12 mouse cellular contexts compared by ENCODE assay signal in the genomic region with DNA sequence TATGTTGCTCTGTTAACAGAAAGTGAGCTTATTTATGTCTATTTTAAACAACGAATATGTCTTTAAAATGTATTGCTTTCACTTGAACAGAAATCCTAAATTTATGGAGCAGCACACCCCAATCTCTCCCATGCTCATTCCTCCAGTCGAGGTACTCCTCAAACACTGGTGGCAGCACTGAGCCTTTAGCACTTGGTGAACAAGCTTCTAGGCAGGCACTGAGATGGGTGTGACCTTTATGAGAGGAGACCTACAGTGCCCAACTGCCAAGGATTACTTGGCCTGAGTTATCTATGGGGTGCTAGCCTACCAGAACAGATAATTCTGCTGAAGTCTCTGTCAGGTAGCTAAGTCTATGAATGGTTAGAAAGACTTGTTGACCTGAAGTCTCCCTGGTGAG. TPM values are rescaled to one million over a fixed set of nuclear protein-coding genes. Genes with fewer than 3 reads are reported as not detected.
A peak's percentile ranks its signal among the peaks of the same experiment; 100 is the strongest.
DNase-seq lines count a peak whose midpoint lies in the region; ATAC-seq lines count a peak whose summit lies in the region.
"Had no signal": no experiment of that assay in that cellular context is flagged by ENCODE, and none has a peak within 500 bp of the region (broad histone marks: within the 10 kb centered on the region; RNA-seq: fewer than 3 reads in every experiment).

No protein-coding gene starts in this region.

- H3K4me1 ChIP-seq in limb, embryonic 13.5 days = peaks cover 27% of the 10 kb centered on the region
- H3K4me1 ChIP-seq in limb, embryonic 10.5 days = peaks cover 5% of the 10 kb centered on the region
- H3K4me1 ChIP-seq in liver, embryonic 16.5 days (ENCODE audit: control insufficient read depth, low read depth, low read length) = peaks cover 10% of the 10 kb centered on the region

- 0 out of 2 replicates have a peak overlapping the region, but pooled peaks have one; percentile 4 for H3K27ac ChIP-seq in limb, embryonic 13.5 days
- H3K27ac ChIP-seq in limb, embryonic 10.5 days = no peak overlapping the region
- H3K27ac ChIP-seq in liver, embryonic 16.5 days (ENCODE audit: low read length) = no peak overlapping the region
- H3K27ac ChIP-seq: embryonic facial prominence, embryonic 10.5 days; heart, embryonic 13.5 days; midbrain, embryonic 10.5 days; neural tube, embryonic 15.5 days had no signal

- H3K27me3 ChIP-seq in limb, embryonic 13.5 days = no peaks in the 10 kb centered on the region
- H3K27me3 ChIP-seq in limb, embryonic 10.5 days (ENCODE audit: low read depth, poor library complexity, severe bottlenecking) = no peaks in the 10 kb centered on the region
- no peaks in the 10 kb centered on the region for H3K27me3 ChIP-seq in liver, embryonic 16.5 days (ENCODE audit: control insufficient read depth, insufficient read depth, low read depth, low read length)
- H3K27me3 ChIP-seq: heart, embryonic 13.5 days; neural tube, embryonic 15.5 days had no signal

- H3K9me3 ChIP-seq in limb, embryonic 13.5 days = no peaks in the 10 kb centered on the region
- H3K9me3 ChIP-seq in limb, embryonic 10.5 days (replicated peaks) = no peaks in the 10 kb centered on the region
- H3K9me3 ChIP-seq in liver, embryonic 16.5 days (replicated peaks; ENCODE audit: control insufficient read depth, low read length) = no peaks in the 10 kb centered on the region
- H3K9me3 ChIP-seq: embryonic facial prominence, embryonic 10.5 days; heart, embryonic 13.5 days; midbrain, embryonic 10.5 days; neural tube, embryonic 15.5 days had no signal

- no peak for ATAC-seq in limb, embryonic 13.5 days (ENCODE audit: low FRiP score, low read depth)
- peak; percentile 61 for ATAC-seq in common myeloid progenitor, adult 5-6 weeks (replicated peaks; ENCODE audit: low read depth, poor library complexity, severe bottlenecking)
- ATAC-seq in liver, embryonic 16.5 days (ENCODE audit: low read depth) = peak; percentile 35; the same call in 1 of the 2 replicates

- no peak overlapping the region for H3K9ac ChIP-seq in limb, embryonic 13.5 days
- H3K9ac ChIP-seq in liver, embryonic 16.5 days (ENCODE audit: low read depth, low read length) = no peak overlapping the region
- H3K9ac ChIP-seq: heart, embryonic 13.5 days; neural tube, embryonic 15.5 days had no signal

- no peak overlapping the region for H3K4me2 ChIP-seq in limb, embryonic 13.5 days (replicated peaks)
- no peak overlapping the region for H3K4me2 ChIP-seq in liver, embryonic 16.5 days (ENCODE audit: low read depth, low read length)
- H3K4me2 ChIP-seq: heart, embryonic 13.5 days; neural tube, embryonic 15.5 days had no signal

- 53% methylated on average over 2 of the region's 2 CpGs for WGBS in limb, embryonic 13.5 days
- WGBS in limb, embryonic 10.5 days = 65% methylated on average over 2 of the region's 2 CpGs
- 41% methylated on average over 2 of the region's 2 CpGs for WGBS in liver, embryonic 16.5 days (ENCODE audit: insufficient replicate concordance)

- DNase-seq in limb, embryonic 10.5 days (ENCODE audit: low spot score) = no peak
- DNase-seq in ZHBTc4 (ENCODE audit: low read depth, low spot score) = peak; percentile 16
- no peak for DNase-seq in heart, adult 9 months (ENCODE audit: low spot score in 2 of 2)
- no peak for DNase-seq in layer of hippocampus, postnatal 10 days (ENCODE audit: low spot score in 2 of 2)
- DNase-seq: thymus, postnatal 25 days had no signal

- H3K4me3 ChIP-seq in limb, embryonic 13.5 days = no peak overlapping the region
- no peak overlapping the region for H3K4me3 ChIP-seq in limb, embryonic 10.5 days
- H3K4me3 ChIP-seq in liver, embryonic 16.5 days (ENCODE audit: low read depth, low read length) = no peak overlapping the region
- H3K4me3 ChIP-seq: embryonic facial prominence, embryonic 10.5 days; heart, embryonic 13.5 days; midbrain, embryonic 10.5 days; neural tube, embryonic 15.5 days had no signal

- peaks cover 17% of the 10 kb centered on the region for H3K36me3 ChIP-seq in limb, embryonic 13.5 days
- H3K36me3 ChIP-seq in limb, embryonic 10.5 days = peaks cover 17% of the 10 kb centered on the region
- peaks cover 12% of the 10 kb centered on the region for H3K36me3 ChIP-seq in liver, embryonic 16.5 days (ENCODE audit: control insufficient read depth, insufficient read depth)

RNA-seq across cellular contexts. Expression of gene Mob2, which starts 41.2 kb away (rescaled TPM):
- 70.7 and 71.4 TPM in 2 replicates for polyA plus RNA-seq in limb, embryonic 13.5 days (2015; fragmentation: Nextera tagmentation; extraction: Ambion mirVana)
- 67.8 and 74.4 TPM in 2 replicates for polyA plus RNA-seq in limb, embryonic 10.5 days (2016; fragmentation: Nextera tagmentation; extraction: Ambion mirVana)
- total RNA-seq in common myeloid progenitor, adult 5-6 weeks (2017) = 41.2 and 45.7 TPM in 2 replicates
- polyA plus RNA-seq in liver, embryonic 16.5 days (2015; fragmentation: Nextera tagmentation; extraction: Ambion mirVana) = 58.9 and 60.7 TPM in 2 replicates
- total RNA-seq in layer of hippocampus, postnatal 10 days (2021) = 10 to 100 TPM; 20.5 to 20.9 TPM
